Mouse (Mus musculus) left cerebral cortex, adult 9 months (tissue): ENCODE data around the gene Msi2.

ENCODE experiments used
- DNase-seq, 2 experiments: peaks; one replicate each; pipeline ENCODE4 v3.0.0; 2022; ENCODE audit warnings: low spot score in 2 of 2

Gene Msi2

GRCm38 (mm10) chr11:88514151-88514926, 204.0 kb downstream of the Msi2 start:
- DNase-seq: no peak

- DNase-seq: peak in 1 of 2 experiments; percentile 19
Observed at GRCm38 (mm10) chr11:88512580-88512979, 205.7 kb downstream of the Msi2 start.

- no peak for DNase-seq
Observed at GRCm38 (mm10) chr11:88510282-88510850, 207.9 kb downstream of the Msi2 start.

GRCm38 (mm10) chr11:88509464-88509863, 208.8 kb downstream of the Msi2 start:
- no peak for DNase-seq

- no peak for DNase-seq
Observed at GRCm38 (mm10) chr11:88508133-88508532, 210.2 kb downstream of the Msi2 start.

GRCm38 (mm10) chr11:88506544-88507419, 211.5 kb downstream of the Msi2 start:
- DNase-seq: no peak

- no peak for DNase-seq
Observed at GRCm38 (mm10) chr11:88506109-88506508, 212.2 kb downstream of the Msi2 start.

- no peak for DNase-seq
Observed at GRCm38 (mm10) chr11:88502566-88502965, 215.7 kb downstream of the Msi2 start.

- DNase-seq: no peak
Observed at GRCm38 (mm10) chr11:88498491-88498890, 219.8 kb downstream of the Msi2 start.

GRCm38 (mm10) chr11:88496460-88496859, 221.9 kb downstream of the Msi2 start:
- no peak for DNase-seq

- DNase-seq: no peak
Observed at GRCm38 (mm10) chr11:88495759-88496158, 222.6 kb downstream of the Msi2 start.

GRCm38 (mm10) chr11:88495018-88495417, 223.3 kb downstream of the Msi2 start:
- no peak for DNase-seq

GRCm38 (mm10) chr11:88493795-88494559, 224.3 kb downstream of the Msi2 start:
- no peak for DNase-seq

GRCm38 (mm10) chr11:88492585-88492984, 225.7 kb downstream of the Msi2 start:
- no peak for DNase-seq

GRCm38 (mm10) chr11:88489985-88490384, 228.3 kb downstream of the Msi2 start:
- DNase-seq: no peak

GRCm38 (mm10) chr11:88488941-88489724, 229.2 kb downstream of the Msi2 start:
- DNase-seq: no peak

- no peak for DNase-seq
Observed at GRCm38 (mm10) chr11:88488175-88488940, 230.0 kb downstream of the Msi2 start.

GRCm38 (mm10) chr11:88485987-88486386, 232.3 kb downstream of the Msi2 start:
- no peak for DNase-seq

- DNase-seq: no peak
Observed at GRCm38 (mm10) chr11:88485088-88485487, 233.2 kb downstream of the Msi2 start.

GRCm38 (mm10) chr11:88484047-88484446, 234.3 kb downstream of the Msi2 start:
- DNase-seq: no peak
